Mouse (Mus musculus) thymus, adult 2 months (tissue): ENCODE data around the gene Lypd6b. TPM values are rescaled to one million over a fixed set of nuclear protein-coding genes. Genes with fewer than 3 reads are reported as not detected.

ENCODE experiments used
- DNase-seq: peaks from one replicate; pipeline ENCODE4 v3.0.0; 2021
- H3K27ac ChIP-seq: fragments of 200-500 bp; 2 replicates; pipeline ENCODE4 v1.5.1; 2012; ENCODE audit warnings: low read length, control low read depth; ENCODE audit not compliant: control insufficient read depth, insufficient read depth
- H3K27me3 ChIP-seq: fragments of 200-500 bp; 2 replicates; pipeline ENCODE4 v1.6.1; 2012; ENCODE audit warnings: mild to moderate bottlenecking, low read length, moderate library complexity, mixed read lengths; ENCODE audit not compliant: control insufficient read depth, insufficient read depth
- H3K36me3 ChIP-seq: fragments of 200-500 bp; 2 replicates; pipeline ENCODE4 v1.6.1; 2012; ENCODE audit warnings: mild to moderate bottlenecking, low read length, moderate library complexity; ENCODE audit not compliant: control insufficient read depth, insufficient read depth
- H3K4me1 ChIP-seq: fragments of 200-500 bp; replicated peaks from 2 replicates; pipeline ENCODE4 v1.6.1; 2012; ENCODE audit warnings: low read length; ENCODE audit not compliant: control insufficient read depth, insufficient read depth
- H3K4me3 ChIP-seq: fragments of 200-500 bp; 2 replicates; pipeline ENCODE4 v1.5.1; 2012; ENCODE audit warnings: mild to moderate bottlenecking, low read length, control low read depth, moderate library complexity; ENCODE audit not compliant: control insufficient read depth, insufficient read depth
- CTCF ChIP-seq: fragments of 200-500 bp; IDR thresholded peaks from 2 replicates; pipeline ENCODE4 v1.5.1; 2012; ENCODE audit warnings: mild to moderate bottlenecking, control low read depth, low read length, moderate library complexity, borderline replicate concordance; ENCODE audit not compliant: control insufficient read depth, poor library complexity, insufficient read depth; ENCODE audit errors: extremely low read depth
- POLR2A ChIP-seq: fragments of 200-500 bp; IDR thresholded peaks from 2 replicates; pipeline ENCODE4 v1.6.1; 2012; ENCODE audit warnings: mild to moderate bottlenecking, low read length, control low read depth, moderate library complexity; ENCODE audit not compliant: control insufficient read depth, poor library complexity, insufficient read depth; ENCODE audit errors: extremely low read depth
- WGBS: fragments of 180-500 bp; shearing (Covaris S2); methylation state at CpG from one replicate; pipeline ENCODE4 v1.1.7; 2018; 5-methylcytosine and 5-hydroxymethylcytosine counted together
- polyA plus RNA-seq: library from polyadenylated mRNA; depleted of rRNA; stranded (reverse); fragments of >200 nt; gene quantifications from 2 replicates; pipeline ENCODE4 v1.2.3, GENCODE M21; 2012; rRNA removed

Lypd6b gene
- polyA plus RNA-seq, 1 experiment: 5.8 TPM

DNA sequence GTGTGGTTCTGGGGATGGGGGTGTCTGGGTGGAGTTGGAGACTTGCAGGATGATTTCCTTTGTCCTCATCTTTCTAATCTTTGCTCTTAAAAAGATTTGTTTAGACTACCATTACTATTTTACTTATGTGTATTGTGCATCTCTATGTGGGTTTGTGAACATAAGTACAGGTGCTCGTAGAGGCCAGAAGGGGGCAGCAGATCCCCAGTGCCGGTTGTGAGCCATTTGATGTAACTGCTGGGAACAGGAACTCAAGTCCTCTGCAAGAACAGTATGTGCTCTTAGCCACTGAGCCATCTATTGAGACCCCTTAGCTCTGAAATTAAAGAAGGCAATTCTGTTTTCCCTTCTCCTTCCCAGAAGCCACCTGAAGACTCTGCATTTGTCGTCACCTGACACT lies 183.5 kb downstream of the Lypd6b start:
- no peak overlapping the region for H3K4me3 ChIP-seq

DNA sequence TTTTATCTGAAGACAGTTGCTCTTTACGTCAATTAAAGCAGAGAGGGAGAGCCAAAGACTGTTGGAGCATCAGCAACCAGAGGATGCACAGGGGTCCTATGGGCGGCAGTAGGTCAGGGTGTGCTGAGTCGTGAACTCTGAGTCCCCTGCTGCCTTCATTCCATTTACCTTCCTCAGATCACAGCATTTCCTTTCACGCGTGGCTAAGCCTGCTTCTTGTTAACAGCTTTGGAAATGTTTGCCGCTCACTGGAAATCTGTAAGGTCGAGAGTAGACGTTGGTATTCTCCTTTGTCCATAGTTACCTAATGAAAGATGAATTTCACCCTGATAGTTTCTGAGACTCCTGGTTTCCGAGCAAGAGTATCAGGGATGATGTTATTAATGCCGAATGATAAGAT lies 191.1 kb downstream of the Lypd6b start:
- no peak for DNase-seq
- Histone ChIP-seq H3K36me3 (no peaks in the 10 kb centered on the region), H3K27ac (no peak overlapping the region), H3K4me1 (no peaks in the 10 kb centered on the region; the same call in 1 of the 2 replicates), H3K27me3 (no peaks in the 10 kb centered on the region), H3K4me3 (no peak overlapping the region)
- 87% methylated on average over 10 of the region's 10 CpGs for WGBS
- no peak for TF ChIP-seq CTCF
- no peak for TF ChIP-seq POLR2A

More for the DNA sequence above, 183.5 kb downstream of the Lypd6b start:
- TF ChIP-seq POLR2A (no peak), CTCF (no peak)
- Histone ChIP-seq H3K27ac (no peak overlapping the region), H3K27me3 (no peaks in the 10 kb centered on the region), H3K36me3 (no peaks in the 10 kb centered on the region), H3K4me1 (no peaks in the 10 kb centered on the region; the same call in 1 of the 2 replicates)
- 96% methylated on average over 3 of the region's 3 CpGs for WGBS
- no peak for DNase-seq

DNA sequence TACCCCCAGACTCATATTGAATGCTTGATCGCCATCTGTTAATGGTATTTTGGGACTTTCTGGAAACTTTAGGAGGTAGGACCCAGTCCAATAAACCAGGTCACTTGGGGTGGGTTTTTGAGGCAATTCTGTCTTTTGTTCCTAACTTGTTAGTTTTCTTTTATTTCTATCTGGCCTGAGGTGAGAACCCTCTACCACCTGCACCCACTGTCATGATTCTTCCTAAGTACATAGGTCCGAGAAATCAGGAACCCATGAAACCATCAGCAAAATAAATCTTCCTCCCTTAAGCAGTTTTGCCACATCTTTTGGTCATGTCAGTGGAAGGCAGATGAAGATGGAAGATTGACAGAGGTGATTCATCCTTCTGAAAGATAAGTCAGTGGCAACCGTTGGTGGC lies 192.5 kb downstream of the Lypd6b start:
- no peaks in the 10 kb centered on the region; the same call in 1 of the 2 replicates for H3K4me1 ChIP-seq
- H3K27ac ChIP-seq: no peak overlapping the region
- H3K27me3 ChIP-seq: no peaks in the 10 kb centered on the region
- no peak for DNase-seq
- no peak overlapping the region for H3K4me3 ChIP-seq
- no peaks in the 10 kb centered on the region for H3K36me3 ChIP-seq
- 94% methylated on average over 3 of the region's 3 CpGs for WGBS
- TF ChIP-seq POLR2A: no peak
- no peak for TF ChIP-seq CTCF

DNA sequence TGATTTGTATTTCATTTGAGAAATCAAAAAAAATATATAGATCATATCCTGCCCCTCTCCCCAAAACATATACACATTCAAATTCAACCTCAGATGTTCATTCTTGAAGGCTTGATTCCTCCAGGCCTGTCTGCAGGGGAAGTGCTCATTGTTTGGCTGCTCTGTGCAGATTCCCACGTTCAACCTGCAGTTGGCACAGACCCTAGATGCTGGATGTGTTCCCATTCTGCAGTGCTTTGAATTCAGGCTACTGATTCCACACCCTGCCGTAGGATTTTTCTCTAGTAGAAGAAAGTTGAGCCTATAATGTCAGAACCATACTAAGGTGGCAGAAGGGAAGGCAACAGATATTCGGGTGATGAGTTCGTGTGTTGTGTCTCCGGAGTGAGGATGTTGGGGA lies 195.5 kb downstream of the Lypd6b start:
- Histone ChIP-seq H3K27ac (no peak overlapping the region), H3K36me3 (no peaks in the 10 kb centered on the region), H3K4me3 (no peak overlapping the region), H3K4me1 (no peaks in the 10 kb centered on the region), H3K27me3 (no peaks in the 10 kb centered on the region)
- no peak for DNase-seq
- 87% methylated on average over 5 of the region's 5 CpGs for WGBS
- no peak for TF ChIP-seq CTCF
- no peak for TF ChIP-seq POLR2A

- H3K4me3 ChIP-seq: no peak overlapping the region
- H3K27me3 ChIP-seq: no peaks in the 10 kb centered on the region
- no peak for TF ChIP-seq POLR2A
- H3K4me1 ChIP-seq: no peaks in the 10 kb centered on the region
- H3K27ac ChIP-seq: no peak overlapping the region
- WGBS: 79% methylated on average over 3 of the region's 3 CpGs
- H3K36me3 ChIP-seq: no peaks in the 10 kb centered on the region
- no peak for DNase-seq
Observed at GRCm38 (mm10) chr2:49984780-49985179, 197.3 kb downstream of the Lypd6b start.

- Histone ChIP-seq H3K4me1 (no peaks in the 10 kb centered on the region), H3K27me3 (no peaks in the 10 kb centered on the region), H3K4me3 (no peak overlapping the region), H3K27ac (no peak overlapping the region), H3K36me3 (no peaks in the 10 kb centered on the region)
- DNase-seq: no peak
- no peak for TF ChIP-seq CTCF
- no peak for TF ChIP-seq POLR2A
- WGBS: 94% methylated on average over 4 of the region's 4 CpGs
Observed at GRCm38 (mm10) chr2:49995841-49996240, 208.4 kb downstream of the Lypd6b start.

DNA sequence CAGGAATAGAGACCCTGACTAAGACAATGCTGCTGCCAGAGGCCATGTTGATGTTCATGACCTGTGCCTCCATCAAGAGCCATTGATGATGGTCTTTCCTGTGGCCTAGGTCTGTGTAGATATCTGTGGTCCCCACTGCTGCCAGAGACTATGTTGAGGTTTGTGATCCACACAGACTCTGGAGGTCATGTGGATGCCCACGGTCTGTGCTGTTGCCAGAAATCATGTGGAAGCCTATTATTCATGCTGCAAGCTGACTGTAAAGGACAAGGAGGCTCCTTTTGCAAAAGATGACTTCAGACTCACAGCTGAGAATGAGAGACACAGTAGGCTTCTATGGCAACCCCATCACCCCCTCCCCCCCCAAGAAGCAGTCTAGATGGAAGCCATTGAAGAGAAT lies 209.7 kb downstream of the Lypd6b start:
- no peak overlapping the region for H3K27ac ChIP-seq
- no peaks in the 10 kb centered on the region for H3K4me1 ChIP-seq
- no peak for DNase-seq
- 89% methylated on average over 1 of the region's 1 CpGs for WGBS
- TF ChIP-seq CTCF (no peak), POLR2A (no peak)
- no peaks in the 10 kb centered on the region for H3K27me3 ChIP-seq
- no peak overlapping the region for H3K4me3 ChIP-seq
- H3K36me3 ChIP-seq: no peaks in the 10 kb centered on the region

Other genes with a start within 250 kb of the Lypd6b start
- 0.40 and 1.4 TPM in 2 replicates for gene Kif5c, start 168.4 kb upstream of the Lypd6b start, polyA plus RNA-seq